Mouse (Mus musculus): ENCODE measurements around the gene Zfp750.

Zfp750 gene

GRCm38 (mm10) chr11:121536528-121536927 is 17.4 kb upstream of the Zfp750 start:
- no peak for DNase-seq

GRCm38 (mm10) chr11:121529747-121530146 is 10.6 kb upstream of the Zfp750 start:
- DNase-seq, result no peak

GRCm38 (mm10) chr11:121524191-121524590 is 5.1 kb upstream of the Zfp750 start:
- no peak for DNase-seq

- no peak for DNase-seq
Observed at GRCm38 (mm10) chr11:121522156-121522762, 3.1 kb upstream of the Zfp750 start.

DNA sequence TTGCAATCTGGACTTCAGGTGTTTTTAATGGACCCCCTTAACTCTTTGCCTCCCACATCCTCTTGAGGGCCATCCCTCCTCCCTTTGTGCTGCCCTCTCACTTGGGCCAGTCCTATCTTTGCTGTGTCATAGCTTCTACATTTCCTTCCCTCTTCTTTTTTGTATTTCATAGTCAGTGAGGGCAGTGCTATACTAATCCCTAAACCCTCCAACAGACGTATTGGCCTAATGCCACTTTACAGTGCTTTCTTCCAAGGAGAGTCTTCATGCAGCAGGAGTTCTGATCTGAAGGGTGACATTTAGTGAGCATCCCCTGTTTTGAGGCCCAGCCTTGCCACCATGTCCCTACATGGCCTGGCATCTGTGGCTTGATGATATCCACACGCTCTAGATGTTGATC is 1.6 kb upstream of the Zfp750 start:
- DNase-seq, result no peak

DNA sequence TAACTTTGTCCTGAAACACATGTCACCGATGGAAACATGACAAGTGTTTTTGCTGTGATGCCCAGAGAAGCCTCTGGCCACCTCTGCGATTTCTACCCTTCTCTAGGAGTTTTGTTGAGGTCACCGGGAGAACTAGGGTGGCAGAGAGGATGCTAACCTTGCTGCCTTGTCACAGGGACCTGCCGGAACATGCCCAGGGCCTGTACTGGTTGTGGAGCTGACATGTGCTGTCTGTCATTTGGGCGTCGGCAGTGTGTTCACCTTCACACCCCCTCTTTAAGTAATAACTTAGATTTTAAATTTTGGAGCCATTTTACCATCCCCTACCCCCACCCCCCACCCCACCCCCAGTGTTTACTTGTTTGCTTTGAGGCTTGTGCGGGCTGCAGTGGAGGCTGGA is 570 bp upstream of the Zfp750 start:
- DNase-seq, result no peak

DNA sequence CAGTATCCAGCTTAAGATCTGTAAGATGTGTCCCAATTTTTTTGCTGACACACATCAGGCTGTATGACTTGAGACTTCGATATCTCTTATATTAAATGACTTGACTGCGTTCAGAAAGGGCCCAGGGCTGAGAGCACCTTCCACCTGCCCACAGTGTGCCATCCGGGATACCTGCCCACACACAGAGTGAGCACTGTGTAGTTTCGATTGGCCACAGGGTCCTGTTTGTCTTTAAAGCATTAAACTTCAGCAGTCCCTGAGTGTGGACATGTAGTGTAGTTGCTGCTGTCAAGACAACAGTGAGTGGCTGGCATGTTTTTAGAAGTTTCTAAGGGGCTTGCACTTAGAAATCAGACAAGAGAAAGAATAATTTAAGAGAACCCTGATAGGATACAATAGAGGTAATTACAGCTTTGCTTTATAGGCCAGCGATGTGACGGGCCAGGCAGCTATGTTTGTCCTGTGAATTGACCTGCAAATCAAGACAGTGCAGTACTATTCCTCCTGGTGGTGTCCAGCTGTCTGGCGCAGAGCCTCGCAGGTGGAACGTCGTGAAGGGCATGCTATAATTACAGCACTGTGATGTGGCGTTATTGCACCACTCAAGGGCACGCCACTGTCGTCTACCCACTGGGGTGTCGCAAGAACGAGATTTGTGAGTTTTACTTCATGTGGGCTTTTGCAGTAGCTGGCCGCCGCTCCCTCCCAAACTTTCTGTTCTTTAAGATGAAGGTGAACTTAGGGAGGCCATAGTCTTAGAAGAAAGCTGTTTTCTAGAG is 1.3 kb downstream of the Zfp750 start:
- no peak for DNase-seq

GRCm38 (mm10) chr11:121516906-121517305 is 2.2 kb downstream of the Zfp750 start:
- no peak for DNase-seq

- no peak for DNase-seq
Observed at GRCm38 (mm10) chr11:121515996-121516395, 3.1 kb downstream of the Zfp750 start.

- DNase-seq, result no peak
Observed at GRCm38 (mm10) chr11:121512896-121513572, 6.1 kb downstream of the Zfp750 start.

DNA sequence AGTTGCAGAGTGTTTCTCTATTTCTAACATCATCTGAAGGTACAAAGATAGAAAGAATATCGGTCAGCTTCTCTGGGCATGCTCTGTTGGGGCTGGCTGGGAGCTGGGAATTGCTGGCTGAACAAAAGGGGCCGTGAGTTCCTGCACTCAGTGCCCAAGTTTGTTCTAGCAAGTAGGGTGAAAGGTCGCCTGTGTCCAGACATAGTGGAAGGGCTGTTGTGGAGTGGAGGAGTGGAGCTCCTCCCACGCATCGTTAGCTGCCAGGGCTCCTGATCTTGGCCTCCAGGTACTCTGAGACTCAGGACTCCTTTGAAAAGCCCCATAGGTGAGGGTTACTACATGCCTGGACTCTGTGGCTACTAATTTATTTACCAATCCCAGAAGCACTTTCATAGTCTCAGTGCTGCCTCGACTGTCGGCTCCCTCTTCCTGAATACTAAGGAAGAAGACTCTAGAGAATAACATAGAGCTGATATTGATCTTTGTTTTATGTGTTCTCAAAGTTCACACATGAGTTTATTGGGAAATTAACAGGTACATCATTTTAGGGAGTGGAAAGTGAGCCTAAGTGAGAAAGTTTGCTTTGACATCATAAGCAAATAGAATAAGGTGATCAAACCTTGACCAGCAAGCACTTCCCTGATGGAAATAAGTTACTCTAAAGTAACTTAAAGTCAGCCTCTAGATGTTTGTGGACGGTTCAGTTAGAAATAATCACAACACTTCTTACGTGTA is 8.5 kb downstream of the Zfp750 start:
- no peak for DNase-seq

- DNase-seq, result no peak
Observed at GRCm38 (mm10) chr11:121508478-121508877, 10.7 kb downstream of the Zfp750 start.

- no peak for DNase-seq
Observed at GRCm38 (mm10) chr11:121502000-121502860, 16.9 kb downstream of the Zfp750 start.

GRCm38 (mm10) chr11:121501525-121501924 is 17.6 kb downstream of the Zfp750 start:
- no peak for DNase-seq

GRCm38 (mm10) chr11:121500595-121500994 is 18.5 kb downstream of the Zfp750 start:
- no peak for DNase-seq

- no peak for DNase-seq
Observed at GRCm38 (mm10) chr11:121490651-121491050, 28.5 kb downstream of the Zfp750 start.

DNA sequence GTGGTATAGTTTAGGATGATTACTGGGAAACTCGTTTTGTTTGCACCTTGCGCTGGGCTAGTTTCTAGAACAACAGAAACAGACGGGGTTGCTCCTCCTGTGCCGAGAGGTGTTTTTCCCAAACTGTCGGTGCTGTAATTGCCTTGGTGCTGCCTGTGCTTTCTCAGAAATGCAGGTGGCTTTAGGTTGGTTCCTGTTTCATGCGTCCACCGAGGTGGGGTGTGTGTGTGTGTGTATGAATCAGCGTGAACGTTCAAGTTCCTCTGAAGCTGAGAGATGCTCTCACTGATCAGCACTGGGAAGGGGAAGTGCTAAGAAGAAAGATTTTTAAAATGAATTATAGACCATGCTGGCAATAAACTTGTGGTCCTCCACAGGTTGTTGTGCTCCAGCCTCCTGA is 33.3 kb downstream of the Zfp750 start:
- peak; percentile 21 to 42 for DNase-seq

GRCm38 (mm10) chr11:121481129-121481528 is 38.0 kb downstream of the Zfp750 start:
- DNase-seq, result no peak

- no peak for DNase-seq
Observed at GRCm38 (mm10) chr11:121479476-121480203, 39.5 kb downstream of the Zfp750 start.

GRCm38 (mm10) chr11:121475699-121476415 is 43.3 kb downstream of the Zfp750 start:
- peak; percentile 72 to 73 for DNase-seq

DNA sequence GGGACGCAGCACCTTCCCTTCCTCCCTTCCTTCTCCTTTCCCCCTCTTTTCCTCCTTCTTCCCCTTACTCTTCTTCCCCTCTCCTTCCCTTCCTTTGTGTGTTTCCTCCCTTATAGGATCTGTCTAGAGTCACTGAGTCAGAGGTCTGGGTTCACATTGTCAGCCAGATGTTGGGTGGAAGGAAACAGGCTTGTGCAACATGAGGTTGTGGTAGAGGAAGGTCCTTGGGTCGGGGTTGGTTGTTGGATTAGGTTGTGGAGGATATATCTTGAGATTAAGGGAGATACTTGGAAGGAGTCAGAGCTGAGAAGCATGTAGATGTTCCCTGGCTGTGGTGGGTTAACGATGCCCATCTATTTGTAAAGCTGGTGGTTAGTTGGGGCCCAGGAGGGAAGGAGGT is 44.3 kb downstream of the Zfp750 start:
- no peak for DNase-seq

Measured in B cell, adult 2 months (primary cell).